Mouse (Mus musculus): ENCODE results near the gene Nrg3. TPM values are rescaled to one million over a fixed set of nuclear protein-coding genes. Genes with fewer than 3 reads are reported as not detected.

The Nrg3 gene
- polyA plus RNA-seq, 1 experiment from 2014 or later: 0.70 TPM

DNA sequence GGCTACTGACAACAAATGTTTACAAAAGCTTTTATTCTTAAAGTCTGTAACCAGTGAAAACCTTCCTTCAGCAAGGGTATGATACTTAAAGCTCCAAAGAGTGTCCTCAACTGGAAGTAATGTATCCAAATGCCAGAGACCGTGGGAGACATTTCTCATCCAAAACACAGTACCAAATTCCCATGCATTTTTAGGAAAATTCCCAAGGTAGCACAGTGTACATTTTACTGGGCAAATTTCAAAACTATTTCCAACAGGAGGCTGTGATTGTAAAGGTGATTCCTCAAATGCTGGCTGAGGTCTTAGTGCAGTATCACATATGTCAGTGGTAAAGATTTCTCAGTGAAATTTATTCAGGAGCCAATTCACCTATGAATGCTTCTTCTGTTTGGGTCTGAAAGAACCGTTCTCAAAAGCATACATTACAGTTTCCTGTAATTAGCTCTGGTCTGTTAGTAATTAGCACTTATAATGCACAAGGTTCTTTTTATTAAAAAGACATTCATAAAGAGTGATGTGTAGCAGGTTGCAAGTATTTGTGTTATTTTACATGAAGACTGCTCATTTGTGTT lies 536.3 kb downstream of the Nrg3 start:
- ATAC-seq (replicated peaks; ENCODE audit: insufficient number of reproducible peaks, low FRiP score, low TSS enrichment, low read depth) (no peak), DNase-seq (ENCODE audit: low spot score) (peak; percentile 2)
- Histone ChIP-seq H3K9me3 (replicated peaks; ENCODE audit: control insufficient read depth, low read length) (no peaks in the 10 kb centered on the region), H3K4me3 (ENCODE audit: low read depth, low read length) (no peak overlapping the region), H3K27me3 (ENCODE audit: control insufficient read depth, insufficient read depth, low read length) (no peaks in the 10 kb centered on the region), H3K36me3 (replicated peaks; ENCODE audit: control insufficient read depth, insufficient read depth, low read depth, low read length) (no peaks in the 10 kb centered on the region), H3K4me1 (ENCODE audit: control insufficient read depth, insufficient read depth, low read length) (no peaks in the 10 kb centered on the region), H3K4me2 (ENCODE audit: low read depth, low read length) (no peak overlapping the region), H3K9ac (replicated peaks; ENCODE audit: low read length) (no peak overlapping the region), H3K27ac (replicated peaks; ENCODE audit: low read depth, low read length) (no peak overlapping the region)
- WGBS: 33% methylated on average over 2 of the region's 2 CpGs

- no peak overlapping the region for H3K4me3 ChIP-seq (ENCODE audit: low read depth, low read length)
- no peaks in the 10 kb centered on the region for H3K36me3 ChIP-seq (replicated peaks; ENCODE audit: control insufficient read depth, insufficient read depth, low read depth, low read length)
- H3K4me2 ChIP-seq (ENCODE audit: low read depth, low read length): no peak overlapping the region
- 75% methylated on average over 1 of the region's 1 CpGs for WGBS
- H3K27ac ChIP-seq (replicated peaks; ENCODE audit: low read depth, low read length): no peak overlapping the region
- H3K9me3 ChIP-seq (replicated peaks; ENCODE audit: control insufficient read depth, low read length): no peaks in the 10 kb centered on the region
- H3K9ac ChIP-seq (replicated peaks; ENCODE audit: low read length): no peak overlapping the region
- ATAC-seq (replicated peaks; ENCODE audit: insufficient number of reproducible peaks, low FRiP score, low TSS enrichment, low read depth): no peak
- DNase-seq (ENCODE audit: low spot score): no peak
- H3K4me1 ChIP-seq (ENCODE audit: control insufficient read depth, insufficient read depth, low read length): no peaks in the 10 kb centered on the region
- H3K27me3 ChIP-seq (ENCODE audit: control insufficient read depth, insufficient read depth, low read length): no peaks in the 10 kb centered on the region
Measured at GRCm38 (mm10) chr14:38923652-38924051, 549.2 kb downstream of the Nrg3 start.

DNA sequence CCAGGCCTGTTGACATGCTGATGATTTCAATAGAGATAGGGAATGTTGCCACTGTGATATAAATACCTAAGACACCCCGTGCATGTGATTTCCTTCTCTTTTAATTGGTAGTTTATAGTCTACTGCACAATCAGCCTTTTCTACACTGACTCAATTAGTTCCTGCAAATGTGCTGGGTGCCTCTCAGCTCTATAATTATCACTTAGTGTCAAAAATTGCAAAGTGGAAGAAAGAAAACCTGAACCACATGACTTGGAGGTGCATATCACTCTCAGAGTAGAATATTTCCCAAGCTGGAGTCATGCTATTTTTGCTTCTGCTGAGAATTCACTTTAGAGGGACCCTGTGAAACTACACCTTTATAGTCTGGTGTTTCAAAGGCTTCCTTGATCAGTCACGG lies 552.1 kb downstream of the Nrg3 start:
- no peak for ATAC-seq (replicated peaks; ENCODE audit: insufficient number of reproducible peaks, low FRiP score, low TSS enrichment, low read depth)

GRCm38 (mm10) chr14:38870591-38870990 lies 602.3 kb downstream of the Nrg3 start:
- Histone ChIP-seq H3K27me3 (ENCODE audit: control insufficient read depth, insufficient read depth, low read length) (no peaks in the 10 kb centered on the region), H3K36me3 (replicated peaks; ENCODE audit: control insufficient read depth, insufficient read depth, low read depth, low read length) (no peaks in the 10 kb centered on the region), H3K27ac (replicated peaks; ENCODE audit: low read depth, low read length) (no peak overlapping the region), H3K4me2 (ENCODE audit: low read depth, low read length) (no peak overlapping the region), H3K4me3 (ENCODE audit: low read depth, low read length) (no peak overlapping the region), H3K4me1 (ENCODE audit: control insufficient read depth, insufficient read depth, low read length) (no peaks in the 10 kb centered on the region), H3K9me3 (replicated peaks; ENCODE audit: control insufficient read depth, low read length) (no peaks in the 10 kb centered on the region), H3K9ac (replicated peaks; ENCODE audit: low read length) (no peak overlapping the region)
- 64% methylated on average over 2 of the region's 2 CpGs for WGBS
- ATAC-seq (replicated peaks; ENCODE audit: insufficient number of reproducible peaks, low FRiP score, low TSS enrichment, low read depth) (no peak), DNase-seq (ENCODE audit: low spot score) (no peak)

More for the DNA sequence above, 552.1 kb downstream of the Nrg3 start:
- no peak overlapping the region for H3K9ac ChIP-seq (replicated peaks; ENCODE audit: low read length)
- no peak for DNase-seq (ENCODE audit: low spot score)
- 71% methylated on average over 2 of the region's 2 CpGs for WGBS
- H3K9me3 ChIP-seq (replicated peaks; ENCODE audit: control insufficient read depth, low read length): no peaks in the 10 kb centered on the region
- no peak overlapping the region for H3K4me3 ChIP-seq (ENCODE audit: low read depth, low read length)
- no peaks in the 10 kb centered on the region for H3K4me1 ChIP-seq (ENCODE audit: control insufficient read depth, insufficient read depth, low read length)
- no peak overlapping the region for H3K27ac ChIP-seq (replicated peaks; ENCODE audit: low read depth, low read length)
- H3K36me3 ChIP-seq (replicated peaks; ENCODE audit: control insufficient read depth, insufficient read depth, low read depth, low read length): no peaks in the 10 kb centered on the region
- no peaks in the 10 kb centered on the region for H3K27me3 ChIP-seq (ENCODE audit: control insufficient read depth, insufficient read depth, low read length)
- H3K4me2 ChIP-seq (ENCODE audit: low read depth, low read length): no peak overlapping the region

DNA sequence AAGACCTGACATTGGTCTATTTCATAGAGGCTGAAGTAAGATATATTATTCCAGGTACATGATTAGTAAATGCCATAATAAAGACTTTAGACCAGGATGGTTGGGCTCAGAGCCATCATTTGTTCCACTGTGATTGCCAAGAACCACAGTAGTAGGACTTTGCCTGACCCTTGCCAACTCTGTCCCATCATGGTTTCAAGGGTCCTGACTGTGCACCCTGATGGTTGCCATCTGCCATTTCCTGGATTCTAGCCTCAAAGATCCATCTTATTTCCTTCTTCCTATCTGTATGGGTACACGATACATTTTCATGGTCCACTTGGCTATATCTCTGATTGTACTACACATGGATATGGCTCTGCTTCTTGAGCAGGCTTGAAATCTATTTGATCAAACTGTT lies 625.3 kb downstream of the Nrg3 start:
- Histone ChIP-seq H3K36me3 (replicated peaks; ENCODE audit: control insufficient read depth, insufficient read depth, low read depth, low read length) (no peaks in the 10 kb centered on the region), H3K4me3 (ENCODE audit: low read depth, low read length) (no peak overlapping the region), H3K27me3 (ENCODE audit: control insufficient read depth, insufficient read depth, low read length) (no peaks in the 10 kb centered on the region), H3K9ac (replicated peaks; ENCODE audit: low read length) (no peak overlapping the region), H3K4me2 (ENCODE audit: low read depth, low read length) (no peak overlapping the region), H3K9me3 (replicated peaks; ENCODE audit: control insufficient read depth, low read length) (no peaks in the 10 kb centered on the region), H3K27ac (replicated peaks; ENCODE audit: low read depth, low read length) (no peak overlapping the region), H3K4me1 (ENCODE audit: control insufficient read depth, insufficient read depth, low read length) (no peaks in the 10 kb centered on the region)
- DNase-seq (ENCODE audit: low spot score) (no peak), ATAC-seq (replicated peaks; ENCODE audit: insufficient number of reproducible peaks, low FRiP score, low TSS enrichment, low read depth) (no peak)
- 87% methylated on average over 1 of the region's 1 CpGs for WGBS

GRCm38 (mm10) chr14:38847091-38847490 lies 625.8 kb downstream of the Nrg3 start:
- DNase-seq (ENCODE audit: low spot score) (no peak), ATAC-seq (replicated peaks; ENCODE audit: insufficient number of reproducible peaks, low FRiP score, low TSS enrichment, low read depth) (no peak)
- H3K27ac ChIP-seq (replicated peaks; ENCODE audit: low read depth, low read length): no peak overlapping the region
- H3K36me3 ChIP-seq (replicated peaks; ENCODE audit: control insufficient read depth, insufficient read depth, low read depth, low read length): no peaks in the 10 kb centered on the region
- no peaks in the 10 kb centered on the region for H3K9me3 ChIP-seq (replicated peaks; ENCODE audit: control insufficient read depth, low read length)
- H3K4me3 ChIP-seq (ENCODE audit: low read depth, low read length): no peak overlapping the region
- no peak overlapping the region for H3K4me2 ChIP-seq (ENCODE audit: low read depth, low read length)
- H3K9ac ChIP-seq (replicated peaks; ENCODE audit: low read length): no peak overlapping the region
- H3K27me3 ChIP-seq (ENCODE audit: control insufficient read depth, insufficient read depth, low read length): no peaks in the 10 kb centered on the region
- 83% methylated on average over 1 of the region's 1 CpGs for WGBS
- H3K4me1 ChIP-seq (ENCODE audit: control insufficient read depth, insufficient read depth, low read length): no peaks in the 10 kb centered on the region

DNA sequence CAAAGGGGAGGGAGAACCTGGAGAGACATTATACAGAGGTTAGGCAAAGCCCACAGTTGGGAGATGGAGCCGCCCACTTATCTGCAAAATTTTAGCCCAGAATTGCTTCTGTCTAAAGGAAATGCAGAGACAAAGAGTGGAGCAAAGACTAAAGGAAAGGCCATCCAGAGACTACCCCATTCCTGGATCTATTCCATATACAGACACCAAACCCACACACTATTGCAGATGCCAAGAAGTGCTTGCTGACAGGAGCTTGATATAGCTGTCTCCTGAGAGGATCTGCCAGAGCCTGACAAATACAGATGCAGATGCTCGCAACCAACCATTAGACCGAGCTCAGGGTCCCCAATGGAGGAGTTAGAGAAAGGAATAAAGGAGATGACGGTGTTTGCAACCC lies 637.9 kb downstream of the Nrg3 start:
- Histone ChIP-seq H3K4me3 (ENCODE audit: low read depth, low read length) (no peak overlapping the region), H3K36me3 (replicated peaks; ENCODE audit: control insufficient read depth, insufficient read depth, low read depth, low read length) (no peaks in the 10 kb centered on the region), H3K9ac (replicated peaks; ENCODE audit: low read length) (no peak overlapping the region), H3K27me3 (ENCODE audit: control insufficient read depth, insufficient read depth, low read length) (no peaks in the 10 kb centered on the region), H3K4me2 (ENCODE audit: low read depth, low read length) (no peak overlapping the region), H3K27ac (replicated peaks; ENCODE audit: low read depth, low read length) (no peak overlapping the region), H3K4me1 (ENCODE audit: control insufficient read depth, insufficient read depth, low read length) (no peaks in the 10 kb centered on the region), H3K9me3 (replicated peaks; ENCODE audit: control insufficient read depth, low read length) (no peaks in the 10 kb centered on the region)
- WGBS: 90% methylated on average over 4 of the region's 4 CpGs
- ATAC-seq (replicated peaks; ENCODE audit: insufficient number of reproducible peaks, low FRiP score, low TSS enrichment, low read depth): no peak
- no peak for DNase-seq (ENCODE audit: low spot score)

DNA sequence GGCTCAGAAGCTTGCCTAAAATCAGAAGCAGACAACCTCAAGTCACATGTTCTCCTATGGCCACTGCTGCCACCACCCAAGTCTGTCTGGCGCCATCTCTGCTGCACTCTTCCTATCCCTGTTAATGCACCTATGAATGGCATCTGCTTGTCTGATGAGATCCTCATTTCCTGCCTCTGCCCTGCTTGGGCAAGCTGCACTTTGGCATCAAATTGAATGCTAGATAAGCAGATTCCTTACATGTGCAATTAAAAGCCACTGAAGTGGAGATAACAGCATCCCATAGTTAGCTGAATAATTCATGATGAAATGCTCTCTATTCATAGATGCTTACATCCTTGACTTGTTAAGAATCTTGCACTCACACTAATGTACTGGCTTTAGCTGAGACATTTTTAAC lies 648.0 kb downstream of the Nrg3 start:
- no peak overlapping the region for H3K27ac ChIP-seq (replicated peaks; ENCODE audit: low read depth, low read length)
- H3K4me1 ChIP-seq (ENCODE audit: control insufficient read depth, insufficient read depth, low read length): no peaks in the 10 kb centered on the region
- DNase-seq (ENCODE audit: low spot score) (no peak), ATAC-seq (replicated peaks; ENCODE audit: insufficient number of reproducible peaks, low FRiP score, low TSS enrichment, low read depth) (no peak)
- H3K36me3 ChIP-seq (replicated peaks; ENCODE audit: control insufficient read depth, insufficient read depth, low read depth, low read length): no peaks in the 10 kb centered on the region
- no peak overlapping the region for H3K9ac ChIP-seq (replicated peaks; ENCODE audit: low read length)
- 81% methylated on average over 1 of the region's 1 CpGs for WGBS
- H3K4me3 ChIP-seq (ENCODE audit: low read depth, low read length): no peak overlapping the region
- no peaks in the 10 kb centered on the region for H3K27me3 ChIP-seq (ENCODE audit: control insufficient read depth, insufficient read depth, low read length)
- no peak overlapping the region for H3K4me2 ChIP-seq (ENCODE audit: low read depth, low read length)
- H3K9me3 ChIP-seq (replicated peaks; ENCODE audit: control insufficient read depth, low read length): no peaks in the 10 kb centered on the region
